Mouse (Mus musculus) stomach, postnatal 0 days (tissue): ENCODE measurements around the gene Eme2. TPM values are rescaled to one million over a fixed set of nuclear protein-coding genes. Genes with fewer than 3 reads are reported as not detected.

ENCODE experiments used
- ATAC-seq: fragments of 200-750 bp; cut with Nextera tagmentation; 2 replicates; pipeline ENCODE4 v1.8.0; 2017; ENCODE audit not compliant: low FRiP score, low TSS enrichment
- DNase-seq: peaks from one replicate; pipeline ENCODE4 v3.0.0-alpha.2; 2016; ENCODE audit warnings: low spot score
- H3K27ac ChIP-seq: fragments of 300-500 bp; sonication (generic); replicated peaks from 2 replicates; pipeline ENCODE4 v1.5.1; 2014; ENCODE audit warnings: mild to moderate bottlenecking, control low read depth
- H3K27me3 ChIP-seq: fragments of 300-500 bp; sonication (generic); 2 replicates; pipeline ENCODE4 v1.6.1; 2014; ENCODE audit warnings: low read length; ENCODE audit not compliant: control insufficient read depth, insufficient read depth
- H3K36me3 ChIP-seq: fragments of 300-500 bp; sonication (generic); 2 replicates; pipeline ENCODE4 v1.6.1; 2014; ENCODE audit warnings: low read length, mixed read lengths; ENCODE audit not compliant: control insufficient read depth, insufficient read depth
- H3K4me1 ChIP-seq: fragments of 300-500 bp; sonication (generic); replicated peaks from 2 replicates; pipeline ENCODE4 v1.6.1; 2014; ENCODE audit warnings: antibody characterized with exemption; ENCODE audit not compliant: control insufficient read depth, insufficient read depth
- H3K4me2 ChIP-seq: fragments of 300-500 bp; sonication (generic); replicated peaks from 2 replicates; pipeline ENCODE4 v1.6.1; 2014; ENCODE audit warnings: low read depth, mild to moderate bottlenecking, control low read depth, moderate library complexity
- H3K4me3 ChIP-seq: fragments of 300-500 bp; sonication (generic); 2 replicates; pipeline ENCODE4 v1.5.1; 2014; ENCODE audit warnings: low read depth, low read length, control low read depth
- H3K9ac ChIP-seq: fragments of 300-500 bp; sonication (generic); 2 replicates; pipeline ENCODE4 v1.6.1; 2014; ENCODE audit warnings: mild to moderate bottlenecking, low read length, control low read depth, mixed read lengths
- H3K9me3 ChIP-seq: fragments of 300-500 bp; sonication (generic); 2 replicates; pipeline ENCODE4 v1.6.1; 2016; ENCODE audit warnings: low read length; ENCODE audit not compliant: control insufficient read depth
- CTCF ChIP-seq: IDR thresholded peaks from 2 replicates; pipeline ENCODE4 v1.5.1; 2016; ENCODE audit warnings: antibody characterized with exemption, low read depth, mild to moderate bottlenecking, moderate library complexity
- EP300 ChIP-seq: optimal IDR thresholded peaks from 2 replicates; pipeline ENCODE3; 2016; ENCODE audit warnings: antibody characterized with exemption
- WGBS: fragments of 180-500 bp; shearing (Covaris S2); extraction: QIAGEN DNeasy Blood & Tissue Kit; methylation state at CpG from one replicate; pipeline ENCODE4 v1.1.7; 2014; 5-methylcytosine and 5-hydroxymethylcytosine counted together
- polyA plus RNA-seq: library from polyadenylated mRNA; unstranded; fragments of >200 nt; fragmentation: Nextera tagmentation; extraction: Ambion mirVana; gene quantifications from 2 replicates; pipeline ENCODE4 v1.2.1, GENCODE M21; 2015

Gene Eme2
- polyA plus RNA-seq, 1 experiment from 2014 or later: 15.6 TPM

- H3K4me2 ChIP-seq: no peak overlapping the region
- no peaks in the 10 kb centered on the region for H3K36me3 ChIP-seq
- WGBS: 47% methylated on average over 9 of the region's 9 CpGs
- H3K27ac ChIP-seq: no peak overlapping the region
- no peak for DNase-seq
- H3K27me3 ChIP-seq: no peaks in the 10 kb centered on the region
- H3K4me1 ChIP-seq: no peaks in the 10 kb centered on the region
- H3K9me3 ChIP-seq: no peaks in the 10 kb centered on the region
- H3K4me3 ChIP-seq: no peak overlapping the region
- TF ChIP-seq CTCF: no peak
- no peak for TF ChIP-seq EP300
- H3K9ac ChIP-seq: no peak overlapping the region; the same call in 1 of the 2 replicates
- no peak for ATAC-seq
These were observed 50.4 kb downstream of the Eme2 start for GRCm38 (mm10) chr17:24844525-24844924.

- H3K36me3 ChIP-seq: no peaks in the 10 kb centered on the region
- H3K27me3 ChIP-seq: no peaks in the 10 kb centered on the region
- no peak for ATAC-seq
- no peak overlapping the region for H3K4me3 ChIP-seq
- WGBS: 58% methylated on average over 2 of the region's 2 CpGs
- DNase-seq: no peak
- no peaks in the 10 kb centered on the region for H3K4me1 ChIP-seq
- H3K4me2 ChIP-seq: no peak overlapping the region
- TF ChIP-seq EP300 (no peak), CTCF (peak; percentile 60)
- H3K9ac ChIP-seq: no peak overlapping the region
- H3K27ac ChIP-seq: no peak overlapping the region
- H3K9me3 ChIP-seq: no peaks in the 10 kb centered on the region
These were observed 52.3 kb downstream of the Eme2 start for GRCm38 (mm10) chr17:24842631-24843030.

- Histone ChIP-seq H3K9ac (no peak overlapping the region), H3K9me3 (no peaks in the 10 kb centered on the region), H3K4me3 (no peak overlapping the region), H3K4me2 (no peak overlapping the region; the same call in 1 of the 2 replicates), H3K4me1 (no peaks in the 10 kb centered on the region), H3K27me3 (no peaks in the 10 kb centered on the region), H3K36me3 (no peaks in the 10 kb centered on the region), H3K27ac (peak overlapping the region; percentile 78; the same call in 1 of the 2 replicates)
- TF ChIP-seq CTCF (peak; percentile 76), EP300 (no peak)
- WGBS: 37% methylated on average over 4 of the region's 4 CpGs
- ATAC-seq: peak; percentile 77
- DNase-seq: peak; percentile 68
These were observed 53.8 kb downstream of the Eme2 start for GRCm38 (mm10) chr17:24841133-24841532.

GRCm38 (mm10) chr17:24840341-24840740 is 54.5 kb downstream of the Eme2 start:
- WGBS: 36% methylated on average over 5 of the region's 5 CpGs
- H3K4me1 ChIP-seq: no peaks in the 10 kb centered on the region
- H3K27ac ChIP-seq: peak overlapping the region; percentile 78
- TF ChIP-seq CTCF: no peak
- no peak for TF ChIP-seq EP300
- no peaks in the 10 kb centered on the region for H3K27me3 ChIP-seq
- ATAC-seq: no peak
- peak overlapping the region; percentile 17; the same call in 1 of the 2 replicates for H3K4me2 ChIP-seq
- H3K36me3 ChIP-seq: no peaks in the 10 kb centered on the region
- H3K4me3 ChIP-seq: no peak overlapping the region
- H3K9ac ChIP-seq: no peak overlapping the region
- DNase-seq: no peak
- H3K9me3 ChIP-seq: no peaks in the 10 kb centered on the region

- no peak for TF ChIP-seq EP300
- no peak for TF ChIP-seq CTCF
- Histone ChIP-seq H3K36me3 (no peaks in the 10 kb centered on the region), H3K27ac (peak within 1 kb of the TSS; percentile 78), H3K9me3 (no peaks in the 10 kb centered on the region), H3K4me2 (peak within 1 kb of the TSS; percentile 17; the same call in 1 of the 2 replicates), H3K9ac (no peak within 1 kb of the TSS), H3K27me3 (no peaks in the 10 kb centered on the region), H3K4me3 (no peak within 1 kb of the TSS), H3K4me1 (no peaks in the 10 kb centered on the region)
- 0 out of 2 replicates have a peak, but pooled peaks have one; percentile 38 for ATAC-seq
- 52% methylated on average over 8 of the region's 8 CpGs for WGBS
- DNase-seq: no peak
These were observed 55.0 kb downstream of the Eme2 start, which contains the start of gene Hagh for GRCm38 (mm10) chr17:24839842-24840241. Hagh (plus strand) TSS chr17:24840143.

Other genes starting within 250 kb of the Eme2 start
- gene Slc9a3r2, start 244.8 kb downstream of the Eme2 start, polyA plus RNA-seq: 37.9 and 38.0 TPM in 2 replicates
- gene Npw, start 236.6 kb downstream of the Eme2 start, polyA plus RNA-seq: 1.2 and 1.8 TPM in 2 replicates
- 9.7 and 12.4 TPM in 2 replicates for gene Zfp598, start 225.4 kb downstream of the Eme2 start, polyA plus RNA-seq
- 5.0 and 5.9 TPM in 2 replicates for gene Syngr3, start 205.1 kb downstream of the Eme2 start, polyA plus RNA-seq
- gene Gfer, start 198.9 kb downstream of the Eme2 start, polyA plus RNA-seq: 27.2 and 27.7 TPM in 2 replicates
- gene Noxo1, start 198.9 kb downstream of the Eme2 start, polyA plus RNA-seq: 3.3 and 3.7 TPM in 2 replicates
- gene Tbl3, start 187.4 kb downstream of the Eme2 start, polyA plus RNA-seq: 33.7 and 36.3 TPM in 2 replicates
- gene Rnf151, start 177.0 kb downstream of the Eme2 start, polyA plus RNA-seq: 0.10 TPM in 1 of 2 replicates, not detected in the other
- gene Rps2, start 177.0 kb downstream of the Eme2 start, polyA plus RNA-seq: 1,081 and 1,135 TPM in 2 replicates
- gene Ndufb10, start 170.6 kb downstream of the Eme2 start, polyA plus RNA-seq: 256 and 269 TPM in 2 replicates
- 0.23 and 0.28 TPM in 2 replicates for gene Rpl3l, start 167.3 kb downstream of the Eme2 start, polyA plus RNA-seq
- gene Msrb1, start 158.4 kb downstream of the Eme2 start, polyA plus RNA-seq: 51.7 and 54.2 TPM in 2 replicates
- 1.4 and 1.8 TPM in 2 replicates for gene Hs3st6, start 142.1 kb downstream of the Eme2 start, polyA plus RNA-seq
- 0.05 TPM in 1 of 2 replicates, not detected in the other for gene Meiob, start 90.8 kb downstream of the Eme2 start, polyA plus RNA-seq
- 51.3 and 52.7 TPM in 2 replicates for gene Hagh, start 54.9 kb downstream of the Eme2 start, polyA plus RNA-seq
- 24.1 and 25.1 TPM in 2 replicates for gene Fahd1, start 44.7 kb downstream of the Eme2 start, polyA plus RNA-seq
- gene Igfals, start 29.1 kb downstream of the Eme2 start, polyA plus RNA-seq: 5.6 and 5.9 TPM in 2 replicates
- gene Nubp2, start 8.7 kb downstream of the Eme2 start, polyA plus RNA-seq: 39.4 and 40.5 TPM in 2 replicates
- gene Spsb3, start 8.4 kb downstream of the Eme2 start, polyA plus RNA-seq: 45.5 and 47.8 TPM in 2 replicates
- 102 and 104 TPM in 2 replicates for gene Mrps34, start within 50 bp of the Eme2 start, polyA plus RNA-seq
- 39.8 and 40.2 TPM in 2 replicates for gene Nme3, start 1.4 kb upstream of the Eme2 start, polyA plus RNA-seq
- gene Mapk8ip3, start 41.9 kb upstream of the Eme2 start, polyA plus RNA-seq: 6.2 and 6.5 TPM in 2 replicates
- 51.8 and 53.9 TPM in 2 replicates for gene Jpt2, start 65.6 kb upstream of the Eme2 start, polyA plus RNA-seq
- gene Cramp1l, start 120.7 kb upstream of the Eme2 start, polyA plus RNA-seq: 2.2 and 2.8 TPM in 2 replicates
- gene Ift140, start 121.0 kb upstream of the Eme2 start, polyA plus RNA-seq: 4.1 and 4.2 TPM in 2 replicates
- gene Tmem204, start 188.5 kb upstream of the Eme2 start, polyA plus RNA-seq: 16.8 and 19.0 TPM in 2 replicates
- gene Telo2, start 220.9 kb upstream of the Eme2 start, polyA plus RNA-seq: 12.2 and 13.7 TPM in 2 replicates
- 0.30 and 0.33 TPM in 2 replicates for gene Ptx4, start 225.7 kb upstream of the Eme2 start, polyA plus RNA-seq
- 10.5 and 11.5 TPM in 2 replicates for gene Clcn7, start 238.3 kb upstream of the Eme2 start, polyA plus RNA-seq